Mouse (Mus musculus) olfactory bulb, adult 2 months (tissue): Measurements from ENCODE around the gene Ghr.

ENCODE experiments used
- CTCF ChIP-seq: fragments of 200-500 bp; IDR thresholded peaks from 2 replicates; pipeline ENCODE4 v1.5.1; 2012; ENCODE audit warnings: low read depth, mild to moderate bottlenecking, low read length, moderate library complexity; ENCODE audit not compliant: insufficient read depth
- POLR2A ChIP-seq: fragments of 200-500 bp; IDR thresholded peaks from 2 replicates; pipeline ENCODE4 v1.6.1; 2012; ENCODE audit warnings: mild to moderate bottlenecking, low read depth, low read length, moderate library complexity; ENCODE audit not compliant: insufficient read depth

DNA sequence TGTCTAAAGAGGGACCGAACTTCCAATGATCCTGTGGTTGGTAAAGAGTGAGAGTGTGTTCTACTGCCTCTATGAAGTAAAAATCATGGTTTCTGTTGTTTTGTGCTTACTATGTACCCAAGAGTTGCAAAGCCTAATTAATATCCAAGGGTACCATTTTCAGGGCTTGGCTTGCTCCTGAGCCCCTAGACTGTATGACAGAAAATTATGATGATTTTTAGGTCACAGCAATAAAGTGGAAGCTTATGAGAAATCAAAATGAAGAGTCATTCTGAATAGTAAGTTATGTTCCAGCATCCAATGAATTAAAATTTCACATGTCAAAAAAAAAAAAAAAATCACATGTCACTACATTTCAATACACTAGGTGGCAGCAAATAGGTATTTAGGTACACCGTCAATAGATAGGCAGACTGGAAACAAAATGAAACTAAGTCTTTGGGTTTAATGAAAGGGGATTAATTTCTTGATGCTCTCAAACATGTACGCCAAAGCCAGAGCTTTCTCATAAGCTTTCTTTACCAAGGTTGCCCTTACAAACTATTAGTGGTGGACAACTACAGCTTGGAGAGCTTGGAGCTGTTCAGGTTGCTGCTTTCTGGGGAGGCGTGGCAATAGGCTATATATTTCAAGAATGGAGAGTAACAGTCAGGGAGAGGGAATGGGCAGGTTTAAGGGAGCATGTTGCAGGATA, 227.1 kb downstream of the Ghr start:
- TF ChIP-seq CTCF (no peak), POLR2A (no peak)
